Mouse (Mus musculus): Measurements from ENCODE around the gene Efemp2.

Gene Efemp2

GRCm38 (mm10) chr19:5451766-5452165 lies 22.0 kb upstream of the Efemp2 start:
- no peak for DNase-seq (ENCODE audit: low spot score in 2 of 2)

GRCm38 (mm10) chr19:5455037-5455436 lies 18.7 kb upstream of the Efemp2 start:
- no peak for DNase-seq (ENCODE audit: low spot score in 2 of 2)

DNA sequence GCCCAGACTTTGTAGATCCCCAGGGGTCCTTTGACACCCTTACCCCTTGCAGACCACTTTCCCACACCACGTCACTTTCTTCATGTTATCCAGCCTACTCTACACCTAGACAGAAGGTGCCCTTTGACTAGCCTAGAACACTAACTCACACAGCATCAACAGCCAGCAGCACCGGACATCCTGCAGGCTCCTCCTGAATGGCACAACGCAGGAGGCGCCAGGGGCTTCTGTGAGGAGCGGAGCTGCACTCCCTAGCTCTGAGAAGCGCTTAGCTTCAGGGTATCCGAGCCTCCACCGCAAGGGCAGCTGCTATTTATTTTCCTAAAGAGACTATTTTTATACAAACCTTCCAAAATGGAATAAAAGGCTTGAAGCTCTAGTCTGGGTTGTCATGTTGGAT lies 18.2 kb upstream of the Efemp2 start:
- peak in 1 of 2 experiments; percentile 10 for DNase-seq (ENCODE audit: low spot score in 2 of 2)

- peak in 1 of 2 experiments; percentile 13 for DNase-seq (ENCODE audit: low spot score in 2 of 2)
Observed at GRCm38 (mm10) chr19:5456241-5456921, 17.4 kb upstream of the Efemp2 start.

GRCm38 (mm10) chr19:5456922-5457745 lies 16.6 kb upstream of the Efemp2 start:
- peak; percentile 94 to 98 for DNase-seq (ENCODE audit: low spot score in 2 of 2)

GRCm38 (mm10) chr19:5457746-5458442 lies 15.9 kb upstream of the Efemp2 start, which contains the start of gene Ccdc85b:
Gene Ccdc85b, minus strand, starts transcription at chr19:5457894.
- peak in 1 of 2 experiments; percentile 3 for DNase-seq (ENCODE audit: low spot score in 2 of 2)

DNA sequence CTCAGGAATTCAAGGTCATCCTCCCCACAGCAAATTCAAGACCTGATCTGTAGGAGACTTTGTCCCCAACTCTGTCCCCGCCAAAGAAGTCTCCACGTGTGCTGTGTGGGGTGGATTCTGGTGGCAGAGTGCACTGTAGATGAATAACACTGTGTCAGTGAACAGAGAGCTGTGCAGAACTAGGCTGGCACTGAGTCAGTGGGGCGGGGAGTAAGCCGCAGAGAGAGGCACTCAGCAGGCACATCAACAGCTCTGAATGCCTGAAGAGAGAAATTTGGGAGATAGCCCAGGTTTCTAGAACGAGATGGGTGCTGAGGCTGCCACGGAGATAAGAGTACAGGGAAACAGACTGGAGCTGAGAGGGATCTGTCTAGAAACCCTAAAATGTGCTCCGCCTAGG lies 14.7 kb upstream of the Efemp2 start:
- DNase-seq (ENCODE audit: low spot score in 2 of 2): peak in 1 of 2 experiments; percentile 59

- DNase-seq (ENCODE audit: low spot score in 2 of 2): no peak
Observed at GRCm38 (mm10) chr19:5459896-5460295, 13.9 kb upstream of the Efemp2 start.

- DNase-seq (ENCODE audit: low spot score in 2 of 2): peak; percentile 85 to 91
Observed at GRCm38 (mm10) chr19:5460465-5460911, 13.3 kb upstream of the Efemp2 start, which contains the start of gene Fibp. Gene Fibp, plus strand, starts transcription at chr19:5460615.

DNA sequence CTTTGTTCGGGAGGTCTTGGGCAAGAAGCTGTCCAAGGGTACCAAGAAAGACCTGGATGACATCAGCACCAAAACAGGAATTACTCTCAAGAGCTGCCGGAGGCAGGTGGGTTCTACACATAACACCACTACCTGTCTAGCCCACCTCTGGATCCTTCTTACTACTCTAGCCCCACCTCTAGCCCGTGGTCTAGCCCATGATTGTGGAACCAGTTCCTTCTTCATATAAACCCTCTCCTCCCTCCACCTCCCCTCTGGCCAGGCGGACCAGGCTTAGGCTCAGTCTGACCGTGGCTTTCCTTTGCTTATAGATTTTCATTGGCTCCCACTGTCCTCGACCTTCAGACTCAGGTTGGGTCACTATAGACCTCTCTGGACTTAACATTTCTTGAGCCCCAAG lies 12.3 kb upstream of the Efemp2 start:
- no peak for DNase-seq (ENCODE audit: low spot score in 2 of 2)

DNA sequence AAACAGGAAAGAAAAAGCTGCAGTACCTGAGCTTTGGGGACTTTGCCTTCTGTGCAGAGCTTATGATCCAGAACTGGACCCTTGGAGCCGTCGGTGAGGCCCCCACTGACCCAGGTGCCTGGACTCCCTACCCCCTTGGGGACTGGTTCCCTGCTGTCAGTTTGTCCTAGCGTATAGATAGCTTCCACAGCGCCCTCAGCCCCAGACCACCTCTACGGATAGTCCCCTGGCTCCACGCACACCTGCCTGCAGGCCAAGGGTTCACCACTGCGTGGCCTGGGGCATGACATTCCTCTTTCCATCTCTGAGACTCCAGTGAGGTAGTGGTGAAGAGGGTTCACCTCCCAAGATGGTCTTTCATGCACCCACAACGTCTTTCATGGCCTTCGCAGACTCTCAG lies 10.5 kb upstream of the Efemp2 start:
- no peak for DNase-seq (ENCODE audit: low spot score in 2 of 2)

DNA sequence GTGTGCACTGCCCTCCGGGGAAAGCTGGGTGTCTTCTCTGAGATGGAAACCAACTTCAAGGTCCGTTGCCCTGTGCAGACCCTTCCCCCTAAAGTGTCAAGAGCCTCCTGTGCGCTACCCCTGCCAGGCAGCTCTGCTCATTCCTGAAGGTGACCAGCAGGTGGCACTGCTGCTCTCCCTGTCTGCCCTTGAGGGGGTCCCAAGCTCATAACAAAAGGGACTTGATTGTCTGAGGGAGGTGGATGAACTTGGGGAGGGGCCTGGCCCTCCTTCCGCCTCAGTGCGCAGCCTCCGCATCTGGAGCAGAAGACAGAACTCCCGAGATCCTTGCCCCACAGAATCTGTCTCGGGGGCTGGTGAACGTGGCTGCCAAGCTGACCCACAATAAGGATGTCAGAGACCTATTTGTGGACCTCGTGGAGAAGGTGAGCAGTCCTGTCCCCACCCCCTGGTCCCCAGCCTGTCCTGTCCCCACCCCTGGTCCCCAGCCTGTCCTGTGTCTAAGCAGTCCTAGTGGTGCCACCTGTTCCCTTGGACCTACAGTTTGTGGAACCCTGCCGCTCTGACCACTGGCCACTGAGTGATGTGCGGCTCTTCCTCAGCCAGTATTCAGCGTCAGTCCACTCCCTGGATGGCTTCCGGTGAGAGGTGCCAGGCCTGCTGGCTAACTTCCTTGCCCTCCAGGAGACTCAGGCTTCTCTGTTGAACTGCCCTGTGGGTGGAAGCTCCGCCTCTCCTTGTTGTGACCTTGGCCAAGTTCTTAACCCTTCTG lies 9.8 kb upstream of the Efemp2 start:
- DNase-seq (ENCODE audit: low spot score in 2 of 2): peak in 1 of 2 experiments; percentile 50

- no peak for DNase-seq (ENCODE audit: low spot score in 2 of 2)
Observed at GRCm38 (mm10) chr19:5465037-5465436, 8.7 kb upstream of the Efemp2 start.

DNA sequence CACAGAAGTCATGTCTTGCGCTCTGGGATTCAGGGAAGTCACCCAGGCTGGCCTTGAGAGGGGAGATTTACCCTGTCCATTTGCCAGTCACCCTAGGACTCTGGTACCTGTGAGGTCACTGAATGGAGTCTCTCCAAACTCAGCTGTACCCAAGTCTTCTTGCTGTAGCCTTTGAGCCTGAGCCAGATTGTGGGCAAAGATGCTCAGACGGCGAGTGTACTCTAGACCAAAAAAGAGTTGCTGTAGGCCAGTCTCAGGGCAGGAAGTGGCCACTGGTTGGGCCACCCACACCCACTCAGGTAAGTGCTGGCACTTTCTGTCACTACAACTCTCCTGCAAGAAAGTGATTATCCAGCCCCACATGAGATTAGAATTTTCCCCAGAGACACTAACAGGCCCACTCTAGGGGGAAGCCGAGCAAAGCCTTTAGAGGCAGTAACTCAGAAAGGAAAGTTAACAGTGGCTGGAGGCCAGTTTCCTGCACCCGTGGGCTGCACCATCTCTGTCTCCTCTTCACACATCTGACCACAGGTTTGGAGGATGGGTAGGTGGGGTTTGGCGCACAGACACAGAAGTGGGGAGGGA lies 6.7 kb upstream of the Efemp2 start:
- no peak for DNase-seq (ENCODE audit: low spot score in 2 of 2)

DNA sequence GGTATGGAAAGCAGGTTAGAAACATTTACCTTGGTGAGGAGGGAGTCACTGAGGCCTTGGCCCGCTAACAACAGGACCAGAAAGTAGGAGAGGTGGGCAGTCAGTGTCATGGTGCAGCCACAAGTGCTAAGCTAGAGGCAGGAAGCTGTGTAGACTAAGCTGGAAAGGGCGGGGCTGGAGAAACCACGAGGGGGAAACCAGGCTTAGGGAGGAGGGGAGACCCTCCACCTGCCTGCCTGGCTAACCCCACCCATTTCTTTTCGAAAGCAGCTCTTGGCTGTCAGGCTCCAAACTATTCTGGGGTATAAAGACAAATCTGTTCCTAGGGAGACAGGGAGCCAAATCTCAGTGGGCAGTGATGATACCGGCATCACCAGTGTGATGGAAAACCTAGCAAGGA lies 5.4 kb upstream of the Efemp2 start, which contains the start of gene Ctsw:
Gene Ctsw, minus strand, starts transcription at position 134 of the 400 bp plus-strand sequence.
- DNase-seq (ENCODE audit: low spot score in 2 of 2): no peak

- no peak for DNase-seq (ENCODE audit: low spot score in 2 of 2)
Observed at GRCm38 (mm10) chr19:5471846-5472245, 1.9 kb upstream of the Efemp2 start.

GRCm38 (mm10) chr19:5472857-5473256 lies 897 bp upstream of the Efemp2 start:
- no peak for DNase-seq (ENCODE audit: low spot score in 2 of 2)

GRCm38 (mm10) chr19:5474281-5475068 lies 721 bp downstream of the Efemp2 start:
- no peak for DNase-seq (ENCODE audit: low spot score in 2 of 2)

DNA sequence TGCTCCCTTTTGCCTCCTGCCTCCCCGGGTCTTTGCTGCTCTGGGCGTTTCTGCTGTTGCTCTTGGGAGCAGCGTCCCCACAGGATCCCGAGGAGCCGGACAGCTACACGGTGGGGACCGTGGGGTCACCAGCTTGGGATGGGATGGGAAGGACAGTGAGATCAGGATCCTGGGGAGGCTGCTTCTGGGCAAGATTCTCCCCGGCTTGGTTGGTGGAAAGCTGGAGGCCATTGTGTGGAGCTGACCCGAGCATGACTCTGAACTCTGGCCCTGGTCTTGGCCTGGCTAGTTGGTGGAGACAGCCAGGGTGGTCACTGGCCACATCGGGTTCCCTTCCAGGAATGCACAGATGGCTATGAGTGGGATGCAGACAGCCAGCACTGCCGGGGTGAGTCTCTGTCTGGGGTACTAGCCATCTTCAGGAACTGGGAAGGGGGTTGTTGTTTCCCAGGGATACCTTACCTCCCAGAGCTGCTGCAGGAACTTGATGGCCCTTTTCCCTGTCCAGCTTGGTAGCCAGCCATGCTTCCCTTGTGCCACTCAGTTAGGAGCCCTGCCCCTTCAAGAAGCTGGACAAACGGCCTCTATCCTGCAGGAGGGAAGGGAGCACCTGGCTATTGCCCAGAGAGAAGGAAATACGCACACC lies 1.4 kb downstream of the Efemp2 start:
- no peak for DNase-seq (ENCODE audit: low spot score in 2 of 2)

All from right cerebral cortex, adult 2 months (tissue).